Mouse (Mus musculus) limb, embryonic 14.5 days (tissue): ENCODE measurements around the gene Cdpf1. TPM values are rescaled to one million over a fixed set of nuclear protein-coding genes. Genes with fewer than 3 reads are reported as not detected.

Experiments
- ATAC-seq: fragments of 200-750 bp; cut with Nextera tagmentation; 2 replicates; pipeline ENCODE4 v1.8.0; 2017; ENCODE audit warnings: low read depth, moderate number of reproducible peaks, moderate TSS enrichment; ENCODE audit not compliant: low FRiP score
- DNase-seq: peaks from one replicate; pipeline ENCODE4 v3.0.0-alpha.2; 2015; ENCODE audit warnings: low spot score
- H3K27ac ChIP-seq: fragments of 300-500 bp; sonication (generic); replicated peaks from 2 replicates; pipeline ENCODE4 v1.5.1; 2014; ENCODE audit warnings: low read depth, mild to moderate bottlenecking, low read length, moderate library complexity, mixed read lengths
- H3K27me3 ChIP-seq: fragments of 300-500 bp; sonication (generic); 2 replicates; pipeline ENCODE4 v1.6.1; 2014; ENCODE audit warnings: low read length, mixed read lengths; ENCODE audit not compliant: control insufficient read depth, insufficient read depth
- H3K36me3 ChIP-seq: fragments of 300-500 bp; sonication (generic); 2 replicates; pipeline ENCODE4 v1.6.1; 2014; ENCODE audit warnings: mild to moderate bottlenecking, low read length, moderate library complexity, mixed read lengths; ENCODE audit not compliant: control insufficient read depth, insufficient read depth
- H3K4me1 ChIP-seq: fragments of 300-500 bp; sonication (generic); 2 replicates; pipeline ENCODE4 v1.6.1; 2014; ENCODE audit warnings: antibody characterized with exemption, low read length, mixed read lengths; ENCODE audit not compliant: control insufficient read depth, insufficient read depth
- H3K4me2 ChIP-seq: fragments of 300-500 bp; sonication (generic); replicated peaks from 2 replicates; pipeline ENCODE4 v1.6.1; 2014; ENCODE audit warnings: low read depth, mild to moderate bottlenecking, low read length, moderate library complexity; ENCODE audit not compliant: severe bottlenecking
- H3K4me3 ChIP-seq: fragments of 300-500 bp; sonication (generic); replicated peaks from 2 replicates; pipeline ENCODE4 v1.5.1; 2014; ENCODE audit warnings: low read length
- H3K9ac ChIP-seq: fragments of 300-500 bp; sonication (generic); 2 replicates; pipeline ENCODE4 v1.6.1; 2014; ENCODE audit warnings: mild to moderate bottlenecking, low read depth, low read length, moderate library complexity; ENCODE audit not compliant: severe bottlenecking
- H3K9me3 ChIP-seq: fragments of 300-500 bp; sonication (generic); 2 replicates; pipeline ENCODE4 v1.6.1; 2016; ENCODE audit warnings: low read length; ENCODE audit not compliant: control insufficient read depth
- POLR2A ChIP-seq: fragments of 200-500 bp; IDR thresholded peaks from 2 replicates; pipeline ENCODE4 v1.8.0; 2012; ENCODE audit warnings: inconsistent platforms, mild to moderate bottlenecking, moderate library complexity, borderline replicate concordance; ENCODE audit not compliant: insufficient read depth, insufficient read length; ENCODE audit errors: extremely low read depth
- WGBS: fragments of 180-500 bp; shearing (Covaris S2); extraction: QIAGEN DNeasy Blood & Tissue Kit; methylation state at CpG from one replicate; pipeline ENCODE4 v1.1.7; 2014; 5-methylcytosine and 5-hydroxymethylcytosine counted together
- polyA plus RNA-seq, 2 experiments: library from polyadenylated mRNA; depleted of rRNA in 1 of 2; stranded (reverse) in 1 of 2; unstranded in 1 of 2; fragments of >200 nt; fragmentation: Nextera tagmentation in 1 of 2; extraction: Ambion mirVana in 1 of 2; gene quantifications; 2 replicates each; pipeline versions ENCODE4 v1.2.1 to v1.2.3; 2012 to 2014

Gene Cdpf1
- polyA plus RNA-seq, 2 experiments, result 25.0 to 32.5 TPM

DNA sequence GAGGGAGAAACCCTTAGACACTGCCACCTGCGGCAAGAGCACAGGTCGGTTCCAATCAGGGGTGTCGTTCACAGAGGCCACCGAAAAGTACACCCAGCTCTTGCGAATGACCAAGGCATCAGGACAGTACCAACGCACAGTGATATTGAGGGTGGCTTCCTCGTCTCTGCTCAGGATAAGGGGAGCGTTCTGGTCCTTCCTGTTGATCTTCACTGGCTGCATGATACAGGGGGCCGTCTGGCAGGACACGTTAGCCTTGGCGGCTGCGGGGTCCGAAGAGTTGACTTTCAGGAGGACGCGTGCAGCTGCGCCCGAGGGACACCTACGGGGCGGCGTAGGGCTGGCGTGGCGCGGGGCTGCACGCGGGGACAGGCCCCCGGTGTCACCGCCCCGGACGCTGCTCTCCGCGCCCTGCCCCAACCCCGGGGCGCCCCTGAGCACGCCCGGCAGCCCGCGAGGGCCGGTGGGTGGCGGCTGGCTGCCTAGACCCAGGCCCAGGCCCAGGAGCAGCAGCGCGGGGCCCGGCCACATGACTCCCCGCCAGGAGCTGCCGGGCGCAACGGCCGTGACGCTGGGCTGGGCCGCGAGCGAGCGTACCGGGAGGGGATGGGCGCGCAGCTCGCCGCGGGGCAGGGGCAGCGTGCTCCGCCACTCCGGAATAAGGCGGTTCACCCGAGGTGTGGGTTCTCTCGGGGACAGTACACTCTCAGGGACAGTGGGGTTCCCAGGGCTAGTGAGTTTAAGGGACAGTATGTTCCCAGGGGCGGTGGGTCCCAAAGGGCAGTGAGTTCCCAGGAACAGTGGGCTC is 9.9 kb upstream of the Cdpf1 start, which contains the start of gene Pkdrej:
Gene Pkdrej (minus strand): TSS at position 532 of the 808 bp plus-strand sequence.
- Histone ChIP-seq H3K4me2 (peak within 1 kb of the TSS; percentile 96), H3K4me3 (peak within 1 kb of the TSS; percentile 49), H3K4me1 (no peaks in the 10 kb centered on the region), H3K36me3 (no peaks in the 10 kb centered on the region), H3K27ac (no peak within 1 kb of the TSS), H3K9me3 (no peaks in the 10 kb centered on the region; the same call in 1 of the 2 replicates), H3K27me3 (0 out of 2 replicates have a peak, but pooled peaks cover 5% of the 10 kb centered on the region), H3K9ac (peak within 1 kb of the TSS; percentile 81)
- ATAC-seq (peak; percentile 83), DNase-seq (no peak)
- no peak for TF ChIP-seq POLR2A
- WGBS, result 2% methylated on average over 56 of the region's 65 CpGs

GRCm38 (mm10) chr15:85813428-85813827 is 1.9 kb upstream of the Cdpf1 start:
- Histone ChIP-seq H3K36me3 (no peaks in the 10 kb centered on the region), H3K9ac (no peak overlapping the region), H3K27me3 (no peaks in the 10 kb centered on the region), H3K4me3 (no peak overlapping the region), H3K4me1 (peaks cover 10% of the 10 kb centered on the region; the same call in 1 of the 2 replicates), H3K9me3 (no peaks in the 10 kb centered on the region), H3K4me2 (no peak overlapping the region), H3K27ac (no peak overlapping the region)
- WGBS, result 65% methylated on average over 10 of the region's 10 CpGs
- no peak for TF ChIP-seq POLR2A
- ATAC-seq, result no peak
- no peak for DNase-seq

- peak overlapping the region; percentile 77 for H3K9ac ChIP-seq
- H3K4me3 ChIP-seq, result peak overlapping the region; percentile 85
- H3K27me3 ChIP-seq, result no peaks in the 10 kb centered on the region
- peak; percentile 59 for DNase-seq
- peak overlapping the region; percentile 91 for H3K27ac ChIP-seq
- no peaks in the 10 kb centered on the region for H3K36me3 ChIP-seq
- peak; percentile 75 for ATAC-seq
- no peak for TF ChIP-seq POLR2A
- WGBS, result 5% methylated on average over 35 of the region's 36 CpGs
- H3K9me3 ChIP-seq, result no peaks in the 10 kb centered on the region
- H3K4me2 ChIP-seq, result peak overlapping the region; percentile 89
- H3K4me1 ChIP-seq, result peaks cover 10% of the 10 kb centered on the region; the same call in 1 of the 2 replicates
Measured at GRCm38 (mm10) chr15:85810806-85811521, 533 bp downstream of the Cdpf1 start.

- ATAC-seq (no peak), DNase-seq (no peak)
- WGBS, result 79% methylated on average over 5 of the region's 5 CpGs
- no peaks in the 10 kb centered on the region for H3K36me3 ChIP-seq
- H3K9me3 ChIP-seq, result no peaks in the 10 kb centered on the region
- no peak for TF ChIP-seq POLR2A
- H3K4me3 ChIP-seq, result peak overlapping the region; percentile 85
- no peaks in the 10 kb centered on the region for H3K27me3 ChIP-seq
- H3K4me1 ChIP-seq, result peaks cover 10% of the 10 kb centered on the region; the same call in 1 of the 2 replicates
- peak overlapping the region; percentile 77 for H3K9ac ChIP-seq
- no peak overlapping the region for H3K27ac ChIP-seq
- peak overlapping the region; percentile 89 for H3K4me2 ChIP-seq
Measured at GRCm38 (mm10) chr15:85810462-85810805, 1.1 kb downstream of the Cdpf1 start.

DNA sequence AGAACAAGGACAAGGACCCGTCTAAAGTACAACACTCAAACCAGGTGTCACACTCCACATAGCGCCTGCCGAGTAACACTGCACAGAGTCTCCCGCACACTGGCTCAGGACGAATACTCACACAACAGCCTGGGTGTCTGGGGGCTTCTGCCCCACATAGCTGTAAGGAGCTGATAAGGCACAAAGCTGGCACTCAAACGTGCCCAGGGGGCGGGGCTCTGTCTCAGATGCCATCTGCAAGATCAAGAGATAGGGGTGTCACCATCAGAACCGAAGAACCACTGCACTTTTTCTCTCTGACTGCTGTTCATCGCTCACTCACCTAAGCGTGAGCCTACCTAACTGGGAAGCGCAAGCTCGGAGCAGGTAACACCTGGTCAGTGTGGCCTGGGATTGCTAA is 2.4 kb downstream of the Cdpf1 start:
- TF ChIP-seq POLR2A, result no peak
- no peak overlapping the region for H3K27ac ChIP-seq
- H3K9me3 ChIP-seq, result no peaks in the 10 kb centered on the region
- no peak for ATAC-seq
- no peak overlapping the region for H3K4me2 ChIP-seq
- peaks cover 10% of the 10 kb centered on the region; the same call in 1 of the 2 replicates for H3K4me1 ChIP-seq
- H3K27me3 ChIP-seq, result no peaks in the 10 kb centered on the region
- 89% methylated on average over 12 of the region's 12 CpGs for WGBS
- no peak overlapping the region for H3K4me3 ChIP-seq
- DNase-seq, result no peak
- H3K9ac ChIP-seq, result no peak overlapping the region
- no peaks in the 10 kb centered on the region for H3K36me3 ChIP-seq
